Mouse (Mus musculus) spleen, adult 10 weeks (tissue): ENCODE results near the gene Sec31a. TPM values are rescaled to one million over a fixed set of nuclear protein-coding genes. Genes with fewer than 3 reads are reported as not detected.

Experiments
- polyA plus RNA-seq: library from polyadenylated mRNA; stranded (reverse); fragments of 350-450 nt; fragmentation: Illumina TruSeq; extraction: RNeasy Lipid Tissue Mini Kit (QIAGEN cat#74804); gene quantifications from one replicate; pipeline ENCODE4 v1.2.3, GENCODE M21; 2015; ENCODE audit warnings: low replicate concordance; ENCODE audit not compliant: insufficient read depth

Sec31a gene
- 83.1 TPM for polyA plus RNA-seq

GRCm38 (mm10) chr5:100415761-100416590 lies at the start of gene Sec31a:
Sec31a (minus strand) TSS chr5:100416234.

Other genes starting within 250 kb of the Sec31a start
- 17.2 TPM for gene Lin54, start 84.4 kb upstream of the Sec31a start, polyA plus RNA-seq
- 80.2 TPM for gene Cops4, start 102.1 kb upstream of the Sec31a start, polyA plus RNA-seq
- gene Plac8, start 156.0 kb upstream of the Sec31a start, polyA plus RNA-seq, result 767 TPM